Mouse (Mus musculus): ENCODE data around the gene Chchd4. TPM values are rescaled to one million over a fixed set of nuclear protein-coding genes. Genes with fewer than 3 reads are reported as not detected.

The Chchd4 gene
- 32.8 and 34.2 TPM in 2 replicates for polyA plus RNA-seq (2015; fragmentation: Nextera tagmentation; extraction: Ambion mirVana)

- peaks cover 16% of the 10 kb centered on the region; the same call in 1 of the 2 replicates for H3K36me3 ChIP-seq (ENCODE audit: insufficient read depth, low read length)
- peak; percentile 99 for ATAC-seq (ENCODE audit: low FRiP score, low TSS enrichment)
- H3K4me2 ChIP-seq (replicated peaks; ENCODE audit: low read depth, low read length) = peak within 1 kb of the TSS; percentile 66
- peak within 1 kb of the TSS; percentile 83 for H3K9ac ChIP-seq (replicated peaks; ENCODE audit: low read length)
- no peaks in the 10 kb centered on the region for H3K27me3 ChIP-seq (ENCODE audit: insufficient read depth, low read length)
- peak within 1 kb of the TSS; percentile 70 for H3K4me3 ChIP-seq (ENCODE audit: low read length)
- peaks cover 22% of the 10 kb centered on the region for H3K4me1 ChIP-seq (ENCODE audit: insufficient read depth, low read length)
- H3K27ac ChIP-seq (ENCODE audit: low read length) = peak within 1 kb of the TSS; percentile 85
- under 1% methylated on average over 74 of the region's 74 CpGs for WGBS
- H3K9me3 ChIP-seq (ENCODE audit: low read length) = no peaks in the 10 kb centered on the region
These were observed at the start of gene Chchd4, which contains the start of gene Tmem43 for GRCm38 (mm10) chr6:91472868-91473804. Gene Chchd4 (minus strand): TSS chr6:91473546. Gene Tmem43 (plus strand): TSS chr6:91473703.

GRCm38 (mm10) chr6:91522816-91523215 lies 49.5 kb upstream of the Chchd4 start:
- WGBS = 90% methylated on average over 5 of the region's 5 CpGs
- no peak overlapping the region for H3K4me3 ChIP-seq (ENCODE audit: low read length)
- H3K4me1 ChIP-seq (ENCODE audit: insufficient read depth, low read length) = no peaks in the 10 kb centered on the region
- no peaks in the 10 kb centered on the region for H3K9me3 ChIP-seq (ENCODE audit: low read length)
- H3K9ac ChIP-seq (replicated peaks; ENCODE audit: low read length) = no peak overlapping the region
- H3K27me3 ChIP-seq (ENCODE audit: insufficient read depth, low read length) = no peaks in the 10 kb centered on the region
- no peak for ATAC-seq (ENCODE audit: low FRiP score, low TSS enrichment)
- no peak overlapping the region for H3K4me2 ChIP-seq (replicated peaks; ENCODE audit: low read depth, low read length)
- peaks cover 64% of the 10 kb centered on the region for H3K36me3 ChIP-seq (ENCODE audit: insufficient read depth, low read length)
- H3K27ac ChIP-seq (ENCODE audit: low read length) = no peak overlapping the region

- WGBS = 90% methylated on average over 7 of the region's 7 CpGs
- H3K27ac ChIP-seq (ENCODE audit: low read length) = no peak overlapping the region
- no peak overlapping the region for H3K4me3 ChIP-seq (ENCODE audit: low read length)
- no peak overlapping the region for H3K4me2 ChIP-seq (replicated peaks; ENCODE audit: low read depth, low read length)
- H3K27me3 ChIP-seq (ENCODE audit: insufficient read depth, low read length) = no peaks in the 10 kb centered on the region
- H3K4me1 ChIP-seq (ENCODE audit: insufficient read depth, low read length) = peaks cover 27% of the 10 kb centered on the region
- ATAC-seq (ENCODE audit: low FRiP score, low TSS enrichment) = no peak
- H3K9me3 ChIP-seq (ENCODE audit: low read length) = no peaks in the 10 kb centered on the region
- H3K36me3 ChIP-seq (ENCODE audit: insufficient read depth, low read length) = peaks cover 59% of the 10 kb centered on the region
- H3K9ac ChIP-seq (replicated peaks; ENCODE audit: low read length) = no peak overlapping the region
These were observed 45.2 kb upstream of the Chchd4 start for GRCm38 (mm10) chr6:91518454-91519020.

- Histone ChIP-seq H3K36me3 (ENCODE audit: insufficient read depth, low read length) (peaks cover 32% of the 10 kb centered on the region), H3K4me2 (replicated peaks; ENCODE audit: low read depth, low read length) (peak within 1 kb of the TSS; percentile 77), H3K4me1 (ENCODE audit: insufficient read depth, low read length) (peaks cover 28% of the 10 kb centered on the region), H3K27me3 (ENCODE audit: insufficient read depth, low read length) (no peaks in the 10 kb centered on the region), H3K9me3 (ENCODE audit: low read length) (no peaks in the 10 kb centered on the region), H3K9ac (replicated peaks; ENCODE audit: low read length) (peak within 1 kb of the TSS; percentile 82), H3K27ac (ENCODE audit: low read length) (peak within 1 kb of the TSS; percentile 80), H3K4me3 (ENCODE audit: low read length) (peak within 1 kb of the TSS; percentile 66)
- ATAC-seq (ENCODE audit: low FRiP score, low TSS enrichment) = peak; percentile 99
- WGBS = under 1% methylated on average over 80 of the region's 80 CpGs
These were observed 42.5 kb upstream of the Chchd4 start, which contains the start of the genes Xpc and Lsm3 for GRCm38 (mm10) chr6:91515545-91516449. Gene Xpc (minus strand): TSS chr6:91515888. Gene Lsm3 (plus strand): TSS chr6:91515928.

- Histone ChIP-seq H3K4me3 (ENCODE audit: low read length) (peak overlapping the region; percentile 66), H3K4me2 (replicated peaks; ENCODE audit: low read depth, low read length) (peak overlapping the region; percentile 76), H3K9me3 (ENCODE audit: low read length) (no peaks in the 10 kb centered on the region), H3K9ac (replicated peaks; ENCODE audit: low read length) (peak overlapping the region; percentile 77), H3K36me3 (ENCODE audit: insufficient read depth, low read length) (peaks cover 23% of the 10 kb centered on the region), H3K27ac (ENCODE audit: low read length) (peak overlapping the region; percentile 80), H3K27me3 (ENCODE audit: insufficient read depth, low read length) (no peaks in the 10 kb centered on the region), H3K4me1 (ENCODE audit: insufficient read depth, low read length) (peaks cover 28% of the 10 kb centered on the region)
- WGBS = 21% methylated on average over 10 of the region's 10 CpGs
- ATAC-seq (ENCODE audit: low FRiP score, low TSS enrichment) = no peak; the same call in 1 of the 2 replicates
These were observed 41.5 kb upstream of the Chchd4 start for GRCm38 (mm10) chr6:91514737-91515362.

GRCm38 (mm10) chr6:91514135-91514534 lies 40.8 kb upstream of the Chchd4 start:
- peaks cover 17% of the 10 kb centered on the region; the same call in 1 of the 2 replicates for H3K36me3 ChIP-seq (ENCODE audit: insufficient read depth, low read length)
- H3K27ac ChIP-seq (ENCODE audit: low read length) = no peak overlapping the region
- H3K27me3 ChIP-seq (ENCODE audit: insufficient read depth, low read length) = no peaks in the 10 kb centered on the region
- peaks cover 28% of the 10 kb centered on the region for H3K4me1 ChIP-seq (ENCODE audit: insufficient read depth, low read length)
- ATAC-seq (ENCODE audit: low FRiP score, low TSS enrichment) = no peak
- H3K9ac ChIP-seq (replicated peaks; ENCODE audit: low read length) = no peak overlapping the region
- no peaks in the 10 kb centered on the region for H3K9me3 ChIP-seq (ENCODE audit: low read length)
- peak overlapping the region; percentile 76; the same call in 1 of the 2 replicates for H3K4me2 ChIP-seq (replicated peaks; ENCODE audit: low read depth, low read length)
- no peak overlapping the region for H3K4me3 ChIP-seq (ENCODE audit: low read length)

GRCm38 (mm10) chr6:91510211-91510610 lies 36.9 kb upstream of the Chchd4 start:
- H3K9me3 ChIP-seq (ENCODE audit: low read length) = no peaks in the 10 kb centered on the region
- H3K27me3 ChIP-seq (ENCODE audit: insufficient read depth, low read length) = no peaks in the 10 kb centered on the region
- ATAC-seq (ENCODE audit: low FRiP score, low TSS enrichment) = no peak
- H3K4me2 ChIP-seq (replicated peaks; ENCODE audit: low read depth, low read length) = no peak overlapping the region
- H3K9ac ChIP-seq (replicated peaks; ENCODE audit: low read length) = no peak overlapping the region
- no peak overlapping the region for H3K27ac ChIP-seq (ENCODE audit: low read length)
- peaks cover 30% of the 10 kb centered on the region for H3K36me3 ChIP-seq (ENCODE audit: insufficient read depth, low read length)
- H3K4me1 ChIP-seq (ENCODE audit: insufficient read depth, low read length) = peaks cover 18% of the 10 kb centered on the region
- no peak overlapping the region for H3K4me3 ChIP-seq (ENCODE audit: low read length)
- 66% methylated on average over 10 of the region's 10 CpGs for WGBS

- H3K4me3 ChIP-seq (ENCODE audit: low read length) = no peak overlapping the region
- H3K9ac ChIP-seq (replicated peaks; ENCODE audit: low read length) = no peak overlapping the region
- peaks cover 38% of the 10 kb centered on the region for H3K36me3 ChIP-seq (ENCODE audit: insufficient read depth, low read length)
- H3K4me1 ChIP-seq (ENCODE audit: insufficient read depth, low read length) = peaks cover 10% of the 10 kb centered on the region
- no peak overlapping the region for H3K27ac ChIP-seq (ENCODE audit: low read length)
- no peaks in the 10 kb centered on the region for H3K9me3 ChIP-seq (ENCODE audit: low read length)
- WGBS = 43% methylated on average over 7 of the region's 7 CpGs
- ATAC-seq (ENCODE audit: low FRiP score, low TSS enrichment) = no peak
- H3K27me3 ChIP-seq (ENCODE audit: insufficient read depth, low read length) = no peaks in the 10 kb centered on the region
- no peak overlapping the region for H3K4me2 ChIP-seq (replicated peaks; ENCODE audit: low read depth, low read length)
These were observed 36.0 kb upstream of the Chchd4 start for GRCm38 (mm10) chr6:91509326-91509725.

GRCm38 (mm10) chr6:91508041-91508440 lies 34.7 kb upstream of the Chchd4 start:
- peaks cover 51% of the 10 kb centered on the region for H3K36me3 ChIP-seq (ENCODE audit: insufficient read depth, low read length)
- H3K4me2 ChIP-seq (replicated peaks; ENCODE audit: low read depth, low read length) = no peak overlapping the region
- 91% methylated on average over 3 of the region's 3 CpGs for WGBS
- H3K9me3 ChIP-seq (ENCODE audit: low read length) = no peaks in the 10 kb centered on the region; the same call in 1 of the 2 replicates
- H3K4me3 ChIP-seq (ENCODE audit: low read length) = no peak overlapping the region
- H3K9ac ChIP-seq (replicated peaks; ENCODE audit: low read length) = no peak overlapping the region
- no peak for ATAC-seq (ENCODE audit: low FRiP score, low TSS enrichment)
- no peaks in the 10 kb centered on the region for H3K27me3 ChIP-seq (ENCODE audit: insufficient read depth, low read length)
- no peaks in the 10 kb centered on the region for H3K4me1 ChIP-seq (ENCODE audit: insufficient read depth, low read length)
- H3K27ac ChIP-seq (ENCODE audit: low read length) = no peak overlapping the region
